Mouse (Mus musculus): ENCODE results near the gene R3hcc1l.
A peak's percentile ranks its signal among the peaks of the same experiment; 100 is the strongest.

The R3hcc1l gene

GRCm38 (mm10) chr19:42558701-42559100 is 40.1 kb downstream of the R3hcc1l start:
- no peak for DNase-seq

- no peak for DNase-seq
These were observed 43.4 kb downstream of the R3hcc1l start for GRCm38 (mm10) chr19:42561991-42562390.

GRCm38 (mm10) chr19:42562981-42563380 is 44.4 kb downstream of the R3hcc1l start:
- no peak for DNase-seq

GRCm38 (mm10) chr19:42563726-42564270 is 45.2 kb downstream of the R3hcc1l start:
- DNase-seq: no peak

GRCm38 (mm10) chr19:42566283-42567019 is 47.9 kb downstream of the R3hcc1l start:
- no peak for DNase-seq

GRCm38 (mm10) chr19:42567020-42567419 is 48.5 kb downstream of the R3hcc1l start:
- no peak for DNase-seq

GRCm38 (mm10) chr19:42569076-42569475 is 50.5 kb downstream of the R3hcc1l start:
- DNase-seq: no peak

GRCm38 (mm10) chr19:42571291-42571690 is 52.7 kb downstream of the R3hcc1l start:
- no peak for DNase-seq

- DNase-seq: no peak
These were observed 56.8 kb downstream of the R3hcc1l start for GRCm38 (mm10) chr19:42575317-42575716.

- DNase-seq: no peak
These were observed 58.3 kb downstream of the R3hcc1l start for GRCm38 (mm10) chr19:42576856-42577255.

- DNase-seq: no peak
These were observed 60.1 kb downstream of the R3hcc1l start for GRCm38 (mm10) chr19:42578631-42579030.

- no peak for DNase-seq
These were observed 62.1 kb downstream of the R3hcc1l start for GRCm38 (mm10) chr19:42580701-42581100.

- no peak for DNase-seq
These were observed 64.3 kb downstream of the R3hcc1l start for GRCm38 (mm10) chr19:42582811-42583370.

GRCm38 (mm10) chr19:42583677-42584076 is 65.1 kb downstream of the R3hcc1l start:
- DNase-seq: no peak

- DNase-seq: no peak
These were observed 65.6 kb downstream of the R3hcc1l start for GRCm38 (mm10) chr19:42584188-42584587.

- DNase-seq: no peak
These were observed 69.1 kb downstream of the R3hcc1l start for GRCm38 (mm10) chr19:42587704-42588103.

- DNase-seq: no peak
These were observed 70.7 kb downstream of the R3hcc1l start for GRCm38 (mm10) chr19:42589246-42589645.

GRCm38 (mm10) chr19:42591534-42591933 is 73.0 kb downstream of the R3hcc1l start:
- DNase-seq: no peak

GRCm38 (mm10) chr19:42593456-42593855 is 74.9 kb downstream of the R3hcc1l start:
- no peak for DNase-seq

- DNase-seq: peak; percentile 18
These were observed 76.5 kb downstream of the R3hcc1l start for GRCm38 (mm10) chr19:42595066-42595465.

- no peak for DNase-seq
These were observed 78.7 kb downstream of the R3hcc1l start for GRCm38 (mm10) chr19:42597286-42597685.

- no peak for DNase-seq
These were observed 79.3 kb downstream of the R3hcc1l start for GRCm38 (mm10) chr19:42597896-42598295.

- no peak for DNase-seq
These were observed 81.3 kb downstream of the R3hcc1l start for GRCm38 (mm10) chr19:42599891-42600290.

- DNase-seq: no peak
These were observed 82.0 kb downstream of the R3hcc1l start for GRCm38 (mm10) chr19:42600591-42600990.
